Mouse (Mus musculus): ENCODE measurements at regions not wholly inside any gene's neighbourhood (a gene's known extent, or its start where the extent isn't known, plus 50 kb on each side); places are given as distances from the start of the nearest gene placed in this dataset.

DNA sequence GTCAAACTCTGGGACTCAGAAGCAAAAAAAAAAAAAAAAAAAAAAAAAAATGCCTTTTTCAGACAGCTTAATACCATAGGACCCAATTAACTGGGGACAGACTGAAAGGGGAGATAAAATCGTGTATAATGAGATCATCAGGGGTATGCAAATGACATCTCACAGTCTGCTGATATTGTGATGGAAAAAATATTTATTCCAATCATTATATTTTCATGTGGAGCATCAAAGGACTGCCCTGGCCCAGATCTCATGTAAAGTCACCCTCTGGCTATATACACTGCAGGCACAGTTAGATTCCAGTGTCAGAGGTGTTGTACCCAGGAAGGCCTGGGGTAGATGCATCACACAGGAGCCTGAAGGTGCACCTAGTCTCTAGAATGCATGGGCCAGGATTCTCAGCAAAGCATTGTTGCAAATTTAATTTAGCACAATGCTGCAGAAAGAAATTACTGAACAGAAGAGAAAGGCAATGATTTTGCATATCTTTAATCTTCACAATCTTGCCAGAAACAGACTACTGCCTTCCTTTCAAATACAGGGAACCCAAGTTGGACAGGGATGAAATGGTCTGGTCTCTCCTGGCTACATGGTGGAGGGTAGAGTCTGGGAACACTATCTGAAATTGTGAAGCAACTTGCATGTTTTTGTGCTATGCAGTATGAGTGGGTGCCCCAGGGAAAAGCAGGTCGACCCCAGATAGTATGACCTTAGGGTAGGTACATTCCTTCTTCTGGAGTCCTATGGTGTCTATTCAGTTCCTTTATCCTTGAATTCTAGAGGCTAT is 305.2 kb upstream of the Clnk start:
- TF ChIP-seq CTCF (IDR thresholded peaks at IDR 0.05; ENCODE audit: control insufficient read depth, insufficient read depth, insufficient replicate concordance, low read depth, low read length), result no peak
- TF ChIP-seq POLR2A (IDR thresholded peaks at IDR 0.05; ENCODE audit: control insufficient read depth, low read depth, low read length), result no peak
